Mouse (Mus musculus) embryonic facial prominence, embryonic 11.5 days (tissue): Measurements from ENCODE around the gene Prmt1. TPM values are rescaled to one million over a fixed set of nuclear protein-coding genes. Genes with fewer than 3 reads are reported as not detected.

ENCODE experiments used
- ATAC-seq: fragments of 200-750 bp; cut with Nextera tagmentation; replicated peaks from 2 replicates; pipeline ENCODE4 v1.8.0; 2017; ENCODE audit warnings: low read depth; ENCODE audit not compliant: insufficient number of reproducible peaks, low FRiP score, low TSS enrichment
- DNase-seq: peaks from one replicate; pipeline ENCODE4 v3.0.0-alpha.2; 2015; ENCODE audit warnings: low spot score
- H3K27ac ChIP-seq: fragments of 300-500 bp; sonication (generic); replicated peaks from 2 replicates; pipeline ENCODE4 v1.5.1; 2014; ENCODE audit warnings: mild to moderate bottlenecking, low read depth, low read length, control low read depth
- H3K27me3 ChIP-seq: fragments of 300-500 bp; sonication (generic); 2 replicates; pipeline ENCODE4 v1.6.1; 2014; ENCODE audit warnings: mild to moderate bottlenecking, low read length, moderate library complexity, mixed read lengths; ENCODE audit not compliant: control insufficient read depth, insufficient read depth
- H3K36me3 ChIP-seq: fragments of 300-500 bp; sonication (generic); replicated peaks from 2 replicates; pipeline ENCODE4 v1.6.1; 2014; ENCODE audit warnings: low read depth, mild to moderate bottlenecking, low read length, moderate library complexity, mixed read lengths; ENCODE audit not compliant: control insufficient read depth, insufficient read depth
- H3K4me1 ChIP-seq: fragments of 300-500 bp; sonication (generic); 2 replicates; pipeline ENCODE4 v1.6.1; 2014; ENCODE audit warnings: low read length, mixed read lengths; ENCODE audit not compliant: control insufficient read depth, insufficient read depth
- H3K4me2 ChIP-seq: fragments of 300-500 bp; sonication (generic); 2 replicates; pipeline ENCODE4 v1.6.1; 2014; ENCODE audit warnings: low read depth, mild to moderate bottlenecking, control low read depth, low read length, moderate library complexity
- H3K4me3 ChIP-seq: fragments of 300-500 bp; sonication (generic); 2 replicates; pipeline ENCODE4 v1.5.1; 2014; ENCODE audit warnings: low read depth, low read length, control low read depth
- H3K9ac ChIP-seq: fragments of 300-500 bp; sonication (generic); replicated peaks from 2 replicates; pipeline ENCODE4 v1.6.1; 2014; ENCODE audit warnings: mild to moderate bottlenecking, control low read depth, low read length
- H3K9me3 ChIP-seq: fragments of 300-500 bp; sonication (generic); replicated peaks from 2 replicates; pipeline ENCODE4 v1.6.1; 2016; ENCODE audit warnings: mild to moderate bottlenecking, low read length, inconsistent platforms, mixed read lengths; ENCODE audit not compliant: control insufficient read depth
- WGBS: fragments of 180-500 bp; shearing (Covaris S2); extraction: QIAGEN DNeasy Blood & Tissue Kit; methylation state at CpG from one replicate; pipeline ENCODE4 v1.1.7; 2014; 5-methylcytosine and 5-hydroxymethylcytosine counted together
- polyA plus RNA-seq: library from polyadenylated mRNA; unstranded; fragments of >200 nt; fragmentation: Nextera tagmentation; extraction: Ambion mirVana; gene quantifications from 2 replicates; pipeline ENCODE4 v1.2.1, GENCODE M21; 2014

Prmt1 gene
- polyA plus RNA-seq, 1 experiment from 2014 or later, result 293 TPM

DNA sequence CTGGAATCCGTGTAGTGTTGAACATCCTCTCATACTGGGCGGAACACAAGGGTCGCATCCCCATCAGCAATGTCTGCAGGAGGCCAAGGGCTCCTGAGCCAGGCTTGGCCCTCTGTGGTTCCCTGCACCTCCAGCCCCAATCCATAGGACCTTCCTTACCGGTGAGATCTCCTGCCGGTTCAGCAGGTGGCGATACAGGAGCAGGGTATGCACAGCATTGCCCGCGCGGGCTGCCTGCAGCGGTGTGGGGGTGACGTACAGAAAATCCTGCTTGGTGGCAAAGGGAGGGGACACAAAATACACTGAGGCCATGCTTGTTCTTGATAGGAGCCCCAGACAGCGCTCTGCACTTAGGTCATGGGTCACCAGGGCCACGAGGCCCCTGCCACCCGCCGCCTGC, 19.7 kb downstream of the Prmt1 start:
- DNase-seq, result no peak
- Histone ChIP-seq H3K36me3 (no peaks in the 10 kb centered on the region), H3K9ac (no peak overlapping the region), H3K9me3 (no peaks in the 10 kb centered on the region), H3K4me3 (no peak overlapping the region), H3K27me3 (no peaks in the 10 kb centered on the region), H3K4me2 (no peak overlapping the region), H3K27ac (no peak overlapping the region), H3K4me1 (0 out of 2 replicates have a peak, but pooled peaks cover 4% of the 10 kb centered on the region)
- 70% methylated on average over 15 of the region's 15 CpGs for WGBS
- ATAC-seq, result no peak

DNA sequence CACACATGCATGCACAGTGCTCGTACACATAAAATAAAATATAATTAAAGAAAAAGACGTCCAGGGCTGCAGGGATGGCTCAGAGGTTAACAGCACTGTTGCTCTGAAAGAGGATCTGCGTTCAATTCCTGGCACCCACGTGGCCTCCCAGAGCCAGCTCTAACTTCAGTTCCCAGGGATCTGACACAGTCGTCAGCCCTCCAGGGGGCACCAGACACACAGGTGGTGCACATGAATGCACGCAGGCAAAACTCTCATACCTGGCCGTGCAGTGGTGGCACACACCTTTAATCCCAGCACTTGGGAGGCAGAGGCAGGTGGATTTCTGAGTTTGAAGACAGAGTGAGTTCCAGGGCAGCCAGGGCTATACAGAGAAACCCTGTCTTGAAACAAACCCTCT, 20.4 kb downstream of the Prmt1 start:
- Histone ChIP-seq H3K9ac (no peak overlapping the region), H3K36me3 (no peaks in the 10 kb centered on the region), H3K27me3 (no peaks in the 10 kb centered on the region), H3K4me1 (0 out of 2 replicates have a peak, but pooled peaks cover under 1% of the 10 kb centered on the region), H3K4me2 (no peak overlapping the region), H3K9me3 (no peaks in the 10 kb centered on the region), H3K4me3 (no peak overlapping the region), H3K27ac (no peak overlapping the region)
- WGBS, result 74% methylated on average over 7 of the region's 7 CpGs
- DNase-seq, result no peak
- ATAC-seq, result no peak

- Histone ChIP-seq H3K9ac (no peak overlapping the region), H3K27ac (no peak overlapping the region), H3K4me1 (no peaks in the 10 kb centered on the region), H3K36me3 (no peaks in the 10 kb centered on the region), H3K9me3 (no peaks in the 10 kb centered on the region), H3K4me3 (no peak overlapping the region), H3K4me2 (no peak overlapping the region), H3K27me3 (no peaks in the 10 kb centered on the region)
- 95% methylated on average over 13 of the region's 13 CpGs for WGBS
- DNase-seq (no peak), ATAC-seq (no peak)
Measured at GRCm38 (mm10) chr7:44964990-44965389, 21.4 kb downstream of the Prmt1 start.

- WGBS, result 90% methylated on average over 5 of the region's 5 CpGs
Measured at GRCm38 (mm10) chr7:44962831-44963230, 23.5 kb downstream of the Prmt1 start.

GRCm38 (mm10) chr7:44962337-44962736, 24.0 kb downstream of the Prmt1 start:
- Histone ChIP-seq H3K27me3 (no peaks in the 10 kb centered on the region), H3K9me3 (no peaks in the 10 kb centered on the region), H3K4me3 (no peak overlapping the region), H3K4me1 (no peaks in the 10 kb centered on the region), H3K4me2 (no peak overlapping the region), H3K9ac (no peak overlapping the region), H3K27ac (no peak overlapping the region), H3K36me3 (no peaks in the 10 kb centered on the region)
- WGBS, result 83% methylated on average over 8 of the region's 8 CpGs
- DNase-seq (no peak), ATAC-seq (no peak)

More at GRCm38 (mm10) chr7:44962831-44963230, 23.5 kb downstream of the Prmt1 start:
- Histone ChIP-seq H3K4me3 (no peak overlapping the region), H3K9ac (no peak overlapping the region), H3K27me3 (no peaks in the 10 kb centered on the region), H3K9me3 (no peaks in the 10 kb centered on the region), H3K4me1 (no peaks in the 10 kb centered on the region), H3K27ac (no peak overlapping the region), H3K4me2 (no peak overlapping the region), H3K36me3 (no peaks in the 10 kb centered on the region)
- DNase-seq, result no peak
- no peak for ATAC-seq

DNA sequence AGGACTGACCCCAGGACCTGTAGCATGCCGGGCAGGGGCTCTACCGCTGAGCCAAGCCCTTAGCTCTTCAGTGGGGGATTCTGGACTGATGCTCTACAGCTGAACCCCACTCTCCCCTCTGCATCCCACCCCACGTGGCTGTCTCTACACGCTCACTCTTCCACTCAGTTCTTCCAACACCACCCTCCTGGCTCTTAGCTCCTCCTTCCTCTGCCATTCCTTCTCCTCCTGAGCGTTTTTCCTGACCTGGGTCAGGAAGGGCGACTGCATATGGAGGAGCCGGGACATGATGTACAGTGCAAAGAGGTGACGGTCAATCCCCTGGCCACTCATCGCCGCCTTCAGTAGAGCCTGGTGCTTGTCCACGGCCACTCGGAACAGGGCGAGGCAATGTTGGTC, 25.9 kb downstream of the Prmt1 start:
- Histone ChIP-seq H3K4me3 (no peak overlapping the region), H3K27ac (no peak overlapping the region), H3K4me1 (no peaks in the 10 kb centered on the region), H3K9me3 (no peaks in the 10 kb centered on the region), H3K9ac (no peak overlapping the region), H3K4me2 (no peak overlapping the region), H3K27me3 (no peaks in the 10 kb centered on the region), H3K36me3 (no peaks in the 10 kb centered on the region)
- DNase-seq (no peak), ATAC-seq (no peak)
- WGBS, result 92% methylated on average over 13 of the region's 13 CpGs

GRCm38 (mm10) chr7:44959874-44960511, 26.4 kb downstream of the Prmt1 start:
- H3K9me3 ChIP-seq, result no peaks in the 10 kb centered on the region
- ATAC-seq, result no peak
- H3K4me1 ChIP-seq, result no peaks in the 10 kb centered on the region
- H3K9ac ChIP-seq, result no peak overlapping the region
- H3K36me3 ChIP-seq, result no peaks in the 10 kb centered on the region
- H3K4me2 ChIP-seq, result no peak overlapping the region
- no peak for DNase-seq
- 87% methylated on average over 10 of the region's 10 CpGs for WGBS
- no peak overlapping the region for H3K27ac ChIP-seq
- no peaks in the 10 kb centered on the region for H3K27me3 ChIP-seq
- H3K4me3 ChIP-seq, result no peak overlapping the region

GRCm38 (mm10) chr7:44959281-44959680, 27.1 kb downstream of the Prmt1 start:
- Histone ChIP-seq H3K27me3 (no peaks in the 10 kb centered on the region), H3K9ac (no peak overlapping the region), H3K27ac (no peak overlapping the region), H3K4me1 (no peaks in the 10 kb centered on the region), H3K4me2 (no peak overlapping the region), H3K36me3 (no peaks in the 10 kb centered on the region), H3K9me3 (no peaks in the 10 kb centered on the region), H3K4me3 (no peak overlapping the region)
- no peak for DNase-seq
- no peak for ATAC-seq
- 90% methylated on average over 8 of the region's 8 CpGs for WGBS
